Mouse (Mus musculus) megakaryocyte, embryonic 14.5 days (primary cell): ENCODE measurements around the gene Sulf2. TPM values are rescaled to one million over a fixed set of nuclear protein-coding genes. Genes with fewer than 3 reads are reported as not detected.

Source experiments
- H3K27me3 ChIP-seq: replicated peaks from 2 replicates; pipeline ENCODE3; 2012; ENCODE audit warnings: inconsistent platforms
- H3K36me3 ChIP-seq: replicated peaks from 2 replicates; pipeline ENCODE3; 2012; ENCODE audit warnings: low read length, inconsistent platforms, mixed read lengths
- H3K4me1 ChIP-seq: 2 replicates; pipeline ENCODE4 v1.6.1; 2012; ENCODE audit warnings: inconsistent platforms
- H3K4me3 ChIP-seq: replicated peaks from 2 replicates; pipeline ENCODE3; 2012; ENCODE audit warnings: moderate library complexity, mild to moderate bottlenecking, inconsistent platforms
- H3K9me3 ChIP-seq: 2 replicates; pipeline ENCODE4 v1.6.1; 2012; ENCODE audit warnings: inconsistent platforms
- FLI1 ChIP-seq: IDR thresholded peaks from 2 replicates; pipeline ENCODE4 v1.6.1; 2012; ENCODE audit warnings: low read length, inconsistent platforms, mixed read lengths
- GATA1 ChIP-seq: IDR thresholded peaks from 3 replicates; pipeline ENCODE4 v1.6.1; 2012; ENCODE audit warnings: mixed read lengths, low read length, inconsistent platforms, borderline replicate concordance
- polyA plus RNA-seq: library from polyadenylated mRNA; stranded (reverse); fragments of >175 nt; gene quantifications from 2 replicates; pipeline ENCODE4 v1.2.3, GENCODE M21; 2012; ENCODE audit warnings: low replicate concordance; ENCODE audit not compliant: insufficient read depth

Sulf2 gene
- polyA plus RNA-seq, 1 experiment, result 4.8 TPM

GRCm38 (mm10) chr2:166122781-166123180, 32.7 kb downstream of the Sulf2 start:
- no peaks in the 10 kb centered on the region for H3K36me3 ChIP-seq
- no peak overlapping the region for H3K4me3 ChIP-seq
- H3K9me3 ChIP-seq, result no peaks in the 10 kb centered on the region
- peaks cover 11% of the 10 kb centered on the region for H3K4me1 ChIP-seq
- TF ChIP-seq GATA1 (no peak), FLI1 (no peak)
- peaks cover 74% of the 10 kb centered on the region for H3K27me3 ChIP-seq

- H3K4me3 ChIP-seq, result no peak overlapping the region
- peaks cover 11% of the 10 kb centered on the region for H3K4me1 ChIP-seq
- TF ChIP-seq GATA1, result no peak
- no peak for TF ChIP-seq FLI1
- peaks cover 69% of the 10 kb centered on the region for H3K27me3 ChIP-seq
- H3K36me3 ChIP-seq, result no peaks in the 10 kb centered on the region
- no peaks in the 10 kb centered on the region for H3K9me3 ChIP-seq
These were observed 33.6 kb downstream of the Sulf2 start for GRCm38 (mm10) chr2:166121681-166122355.

- no peaks in the 10 kb centered on the region for H3K9me3 ChIP-seq
- TF ChIP-seq FLI1, result no peak
- no peak for TF ChIP-seq GATA1
- peaks cover under 1% of the 10 kb centered on the region; the same call in 1 of the 2 replicates for H3K4me1 ChIP-seq
- peaks cover 59% of the 10 kb centered on the region for H3K27me3 ChIP-seq
- no peak overlapping the region for H3K4me3 ChIP-seq
- H3K36me3 ChIP-seq, result no peaks in the 10 kb centered on the region
These were observed 35.5 kb downstream of the Sulf2 start for GRCm38 (mm10) chr2:166119992-166120391.

GRCm38 (mm10) chr2:166116704-166117103, 38.8 kb downstream of the Sulf2 start:
- no peaks in the 10 kb centered on the region for H3K4me1 ChIP-seq
- H3K27me3 ChIP-seq, result peaks cover 57% of the 10 kb centered on the region
- H3K4me3 ChIP-seq, result peak overlapping the region; percentile 23
- no peaks in the 10 kb centered on the region for H3K36me3 ChIP-seq
- H3K9me3 ChIP-seq, result no peaks in the 10 kb centered on the region
- no peak for TF ChIP-seq FLI1
- TF ChIP-seq GATA1, result no peak

- no peaks in the 10 kb centered on the region for H3K9me3 ChIP-seq
- peaks cover 55% of the 10 kb centered on the region for H3K27me3 ChIP-seq
- H3K4me3 ChIP-seq, result no peak overlapping the region
- TF ChIP-seq GATA1, result no peak
- no peak for TF ChIP-seq FLI1
- H3K4me1 ChIP-seq, result no peaks in the 10 kb centered on the region
- no peaks in the 10 kb centered on the region for H3K36me3 ChIP-seq
These were observed 39.2 kb downstream of the Sulf2 start for GRCm38 (mm10) chr2:166116278-166116608.

GRCm38 (mm10) chr2:166115571-166116277, 39.7 kb downstream of the Sulf2 start:
- H3K9me3 ChIP-seq, result no peaks in the 10 kb centered on the region
- no peaks in the 10 kb centered on the region for H3K36me3 ChIP-seq
- no peak for TF ChIP-seq FLI1
- no peak for TF ChIP-seq GATA1
- H3K4me3 ChIP-seq, result peak overlapping the region; percentile 33
- no peaks in the 10 kb centered on the region for H3K4me1 ChIP-seq
- peaks cover 57% of the 10 kb centered on the region for H3K27me3 ChIP-seq

GRCm38 (mm10) chr2:166112986-166113385, 42.5 kb downstream of the Sulf2 start:
- no peak overlapping the region for H3K4me3 ChIP-seq
- TF ChIP-seq GATA1, result no peak
- no peak for TF ChIP-seq FLI1
- no peaks in the 10 kb centered on the region for H3K9me3 ChIP-seq
- no peaks in the 10 kb centered on the region for H3K4me1 ChIP-seq
- no peaks in the 10 kb centered on the region for H3K36me3 ChIP-seq
- H3K27me3 ChIP-seq, result peaks cover 45% of the 10 kb centered on the region

- Histone ChIP-seq H3K27me3 (peaks cover 47% of the 10 kb centered on the region), H3K4me3 (no peak overlapping the region), H3K9me3 (no peaks in the 10 kb centered on the region), H3K36me3 (no peaks in the 10 kb centered on the region), H3K4me1 (no peaks in the 10 kb centered on the region)
- TF ChIP-seq GATA1 (no peak), FLI1 (no peak)
These were observed 43.6 kb downstream of the Sulf2 start for GRCm38 (mm10) chr2:166111831-166112250.

GRCm38 (mm10) chr2:166111238-166111637, 44.2 kb downstream of the Sulf2 start:
- TF ChIP-seq FLI1, result no peak
- no peak overlapping the region for H3K4me3 ChIP-seq
- H3K27me3 ChIP-seq, result peaks cover 50% of the 10 kb centered on the region
- H3K36me3 ChIP-seq, result no peaks in the 10 kb centered on the region
- no peaks in the 10 kb centered on the region for H3K9me3 ChIP-seq
- no peaks in the 10 kb centered on the region for H3K4me1 ChIP-seq

- no peaks in the 10 kb centered on the region for H3K9me3 ChIP-seq
These were observed 44.7 kb downstream of the Sulf2 start for GRCm38 (mm10) chr2:166110764-166111163.

More at GRCm38 (mm10) chr2:166110764-166111163, 44.7 kb downstream of the Sulf2 start:
- H3K27me3 ChIP-seq, result peaks cover 53% of the 10 kb centered on the region
- H3K4me1 ChIP-seq, result no peaks in the 10 kb centered on the region
- no peak overlapping the region for H3K4me3 ChIP-seq
- TF ChIP-seq GATA1, result no peak
- no peak for TF ChIP-seq FLI1
- no peaks in the 10 kb centered on the region for H3K36me3 ChIP-seq
